Mouse (Mus musculus) liver, adult 2 months (tissue): ENCODE measurements at regions not wholly inside any gene's neighbourhood (a gene's known extent, or its start where the extent isn't known, plus 50 kb on each side); places are given as distances from the start of the nearest gene placed in this dataset.
A peak's percentile ranks its signal among the peaks of the same experiment; 100 is the strongest.

Source experiments
- DNase-seq: peaks from one replicate; pipeline ENCODE4 v3.0.0-alpha.2; 2011; ENCODE audit warnings: low read depth, low spot score; ENCODE audit errors: extremely low read depth
- H3K27ac ChIP-seq: fragments of 200-500 bp; replicated peaks from 2 replicates; pipeline ENCODE4 v1.5.1; 2012; ENCODE audit warnings: low read depth, mild to moderate bottlenecking, control low read depth, inconsistent platforms, low read length; ENCODE audit not compliant: insufficient read depth
- H3K27me3 ChIP-seq: fragments of 200-500 bp; 2 replicates; pipeline ENCODE4 v1.6.1; 2012; ENCODE audit warnings: mild to moderate bottlenecking, moderate library complexity, low read length, inconsistent platforms; ENCODE audit not compliant: control insufficient read depth, insufficient read depth
- H3K36me3 ChIP-seq: fragments of 200-500 bp; 2 replicates; pipeline ENCODE4 v1.6.1; 2012; ENCODE audit warnings: low read length, inconsistent platforms; ENCODE audit not compliant: control insufficient read depth, insufficient read depth
- H3K4me1 ChIP-seq: fragments of 200-500 bp; 2 replicates; pipeline ENCODE4 v1.6.1; 2011; ENCODE audit warnings: low read length; ENCODE audit not compliant: control insufficient read depth, insufficient read depth
- H3K4me3 ChIP-seq: fragments of 200-500 bp; 2 replicates; pipeline ENCODE4 v1.5.1; 2011; ENCODE audit warnings: low read depth, mild to moderate bottlenecking, control low read depth, low read length, moderate library complexity; ENCODE audit not compliant: insufficient read depth
- H3K79me2 ChIP-seq: fragments of 200-500 bp; 2 replicates; pipeline ENCODE4 v1.6.1; 2012; ENCODE audit warnings: inconsistent platforms, mild to moderate bottlenecking, low read length, moderate library complexity; ENCODE audit not compliant: control insufficient read depth, insufficient read depth
- H3K9ac ChIP-seq: fragments of 200-500 bp; 2 replicates; pipeline ENCODE4 v1.6.1; 2012; ENCODE audit warnings: low read depth, mild to moderate bottlenecking, control low read depth, inconsistent platforms, low read length
- CTCF ChIP-seq: fragments of 200-500 bp; IDR thresholded peaks from 2 replicates; pipeline ENCODE4 v1.5.1; 2011; ENCODE audit warnings: low read depth, low read length, control low read depth
- POLR2A ChIP-seq: fragments of 200-500 bp; IDR thresholded peaks from 2 replicates; pipeline ENCODE4 v1.6.1; 2011; ENCODE audit warnings: low read length, control low read depth; ENCODE audit not compliant: insufficient read depth; ENCODE audit errors: extremely low read depth
- WGBS: fragments of 180-500 bp; shearing (Covaris S2); methylation state at CpG from one replicate; pipeline ENCODE4 v1.1.7; 2018; 5-methylcytosine and 5-hydroxymethylcytosine counted together

- 75% methylated on average over 12 of the region's 12 CpGs for WGBS
- TF ChIP-seq CTCF, result peak; percentile 29; the same call in 1 of the 2 replicates
- no peak for TF ChIP-seq POLR2A
- Histone ChIP-seq H3K4me3 (no peak overlapping the region), H3K79me2 (no peaks in the 10 kb centered on the region), H3K27me3 (no peaks in the 10 kb centered on the region), H3K27ac (no peak overlapping the region), H3K4me1 (no peaks in the 10 kb centered on the region), H3K36me3 (no peaks in the 10 kb centered on the region), H3K9ac (no peak overlapping the region)
- DNase-seq, result no peak
These were observed 75.6 kb downstream of the Otud1 start for GRCm38 (mm10) chr2:19732922-19733859.

- Histone ChIP-seq H3K4me1 (no peaks in the 10 kb centered on the region), H3K27ac (no peak overlapping the region), H3K79me2 (no peaks in the 10 kb centered on the region), H3K27me3 (no peaks in the 10 kb centered on the region), H3K36me3 (no peaks in the 10 kb centered on the region), H3K4me3 (no peak overlapping the region), H3K9ac (no peak overlapping the region)
- TF ChIP-seq CTCF (no peak), POLR2A (no peak)
- DNase-seq, result no peak
- WGBS, result 68% methylated on average over 12 of the region's 12 CpGs
These were observed 76.8 kb downstream of the Otud1 start for GRCm38 (mm10) chr2:19734164-19734870.

GRCm38 (mm10) chr2:19741508-19741907 lies 84.0 kb downstream of the Otud1 start:
- Histone ChIP-seq H3K27ac (no peak overlapping the region), H3K9ac (no peak overlapping the region), H3K4me3 (no peak overlapping the region), H3K79me2 (no peaks in the 10 kb centered on the region), H3K4me1 (no peaks in the 10 kb centered on the region), H3K27me3 (no peaks in the 10 kb centered on the region), H3K36me3 (no peaks in the 10 kb centered on the region)
- no peak for DNase-seq
- TF ChIP-seq CTCF (peak; percentile 5; the same call in 1 of the 2 replicates), POLR2A (no peak)

DNA sequence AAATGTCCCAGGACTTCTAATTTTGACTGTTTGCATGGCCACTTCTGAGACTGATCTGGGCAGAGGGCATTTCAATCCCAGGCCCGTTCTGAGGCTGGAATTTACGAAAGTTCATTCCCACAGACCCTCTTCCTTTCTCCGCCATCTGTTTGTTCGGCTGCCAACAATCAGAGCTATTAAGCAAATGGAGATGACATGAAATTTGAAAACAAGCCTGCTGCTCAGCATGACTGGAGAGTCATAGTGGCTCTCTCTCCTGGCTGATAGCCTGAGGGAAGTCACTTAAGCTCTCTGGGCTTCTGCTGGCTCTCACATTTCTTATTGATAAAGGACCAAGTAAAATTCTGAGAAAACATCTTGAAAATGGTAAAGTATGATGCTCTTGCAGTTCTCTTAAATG lies 85.9 kb downstream of the Otud1 start:
- Histone ChIP-seq H3K36me3 (no peaks in the 10 kb centered on the region), H3K27ac (no peak overlapping the region), H3K4me3 (no peak overlapping the region), H3K9ac (no peak overlapping the region), H3K27me3 (no peaks in the 10 kb centered on the region), H3K4me1 (no peaks in the 10 kb centered on the region), H3K79me2 (no peaks in the 10 kb centered on the region)
- DNase-seq, result no peak
- WGBS, result 86% methylated on average over 4 of the region's 4 CpGs
- TF ChIP-seq CTCF, result no peak
- TF ChIP-seq POLR2A, result no peak

DNA sequence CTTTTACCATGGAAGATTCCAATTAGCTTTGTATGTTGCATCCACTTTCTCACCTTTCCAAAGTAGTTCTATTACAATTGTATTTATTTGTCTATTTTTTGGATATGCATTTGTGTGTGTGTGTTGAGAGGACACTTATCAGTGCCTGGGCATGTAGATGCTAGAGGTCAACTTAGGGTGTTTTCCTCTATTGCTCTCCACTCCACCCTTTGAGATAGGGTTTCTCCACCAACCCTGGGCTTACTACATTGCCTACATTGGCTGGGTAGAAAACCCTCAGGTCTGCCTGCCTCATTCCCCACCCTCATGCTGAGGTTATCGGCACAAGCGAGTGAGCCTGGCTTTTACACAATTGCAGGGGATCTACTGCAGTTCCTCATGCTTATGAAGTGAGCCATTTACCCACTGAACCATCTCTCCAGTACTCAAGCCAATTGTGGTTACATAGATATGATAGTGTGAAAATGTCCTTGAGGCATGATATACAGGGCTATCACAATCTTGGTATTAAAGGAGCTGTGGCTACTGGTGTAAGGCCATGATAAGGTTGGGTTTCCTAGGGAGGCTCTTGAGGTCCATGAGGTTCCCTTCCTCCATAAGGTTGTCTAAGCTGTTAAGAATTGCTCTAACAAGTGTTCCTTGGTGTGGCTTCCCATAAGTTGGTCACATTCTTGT lies 87.6 kb downstream of the Otud1 start:
- Histone ChIP-seq H3K4me1 (no peaks in the 10 kb centered on the region), H3K27ac (no peak overlapping the region), H3K79me2 (no peaks in the 10 kb centered on the region), H3K27me3 (no peaks in the 10 kb centered on the region), H3K4me3 (no peak overlapping the region), H3K36me3 (no peaks in the 10 kb centered on the region), H3K9ac (no peak overlapping the region)
- 95% methylated on average over 2 of the region's 2 CpGs for WGBS
- no peak for DNase-seq
- TF ChIP-seq POLR2A (no peak), CTCF (no peak)
